Mouse (Mus musculus) brain, embryonic 14.5 days (tissue): ENCODE measurements at regions not wholly inside any gene's neighbourhood (a gene's known extent, or its start where the extent isn't known, plus 50 kb on each side); places are given as distances from the start of the nearest gene placed in this dataset.

ENCODE experiments used
- CTCF ChIP-seq: fragments of 200-500 bp; IDR thresholded peaks from 2 replicates; pipeline ENCODE4 v1.5.1; 2012; ENCODE audit warnings: inconsistent platforms, mild to moderate bottlenecking, moderate library complexity, borderline replicate concordance; ENCODE audit not compliant: insufficient read depth, insufficient read length; ENCODE audit errors: extremely low read depth
- POLR2A ChIP-seq: fragments of 200-500 bp; IDR thresholded peaks from 2 replicates; pipeline ENCODE4 v1.6.1; 2012; ENCODE audit warnings: mild to moderate bottlenecking, inconsistent platforms, borderline replicate concordance; ENCODE audit not compliant: poor library complexity, insufficient read depth, insufficient read length, severe bottlenecking; ENCODE audit errors: extremely low read depth

DNA sequence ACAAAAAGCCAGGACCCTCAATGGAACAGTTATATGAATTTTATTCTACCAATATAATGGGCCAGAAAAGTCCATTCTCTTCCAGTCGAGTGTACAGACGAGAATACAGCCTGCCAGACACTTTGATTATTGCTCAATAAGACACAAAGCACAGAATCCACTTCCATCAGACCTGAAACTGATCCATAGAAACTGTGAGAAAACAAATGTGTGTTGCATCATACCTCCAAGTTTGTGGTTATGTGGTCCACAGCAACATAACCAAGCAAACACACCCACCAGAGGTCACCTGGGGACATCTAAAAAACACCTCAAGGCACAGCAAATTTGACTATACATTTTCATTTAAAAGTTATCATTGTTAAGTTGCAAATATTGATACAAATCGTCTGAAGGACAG, 183.2 kb downstream of the 4933412E24Rik start:
- no peak for TF ChIP-seq POLR2A
- TF ChIP-seq CTCF, result no peak
